Comparison of ENCODE assay signal across 9 mouse cellular contexts in the genomic region with DNA sequence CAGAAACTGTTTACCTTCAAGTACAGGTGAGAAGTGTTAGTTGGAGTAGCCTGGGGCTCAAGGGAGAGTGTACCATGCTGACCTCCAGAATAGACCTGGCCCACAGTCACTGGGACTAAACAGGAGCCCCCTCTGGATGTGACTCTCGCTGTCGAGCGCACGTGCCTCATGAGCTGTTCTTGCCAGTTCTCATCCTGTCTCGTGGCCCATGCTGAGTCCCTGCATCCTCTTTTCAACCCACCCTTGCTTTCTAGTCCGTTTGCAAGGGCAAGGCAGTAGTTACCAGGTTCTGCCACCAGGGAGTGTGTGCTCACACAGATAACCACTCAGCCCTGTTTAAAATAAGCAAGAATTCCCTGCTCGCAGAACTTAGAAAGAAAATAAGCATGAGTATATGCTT. TPM values are rescaled to one million over a fixed set of nuclear protein-coding genes. Genes with fewer than 3 reads are reported as not detected.
DNase-seq lines count a peak whose midpoint lies in the region; ATAC-seq lines count a peak whose summit lies in the region.
"Had no signal": no experiment of that assay in that cellular context is flagged by ENCODE, and none has a peak within 500 bp of the region (broad histone marks: within the 10 kb centered on the region; RNA-seq: fewer than 3 reads in every experiment).

No protein-coding gene starts in this region.

- peak; percentile 69 to 78 for DNase-seq in cerebellum, postnatal 14 days
- no peak for DNase-seq in cerebellum, adult 8-10 months
- DNase-seq in embryo, embryonic 10.5 days (ENCODE audit: low spot score): peak; percentile 70
- peak; percentile 46 for DNase-seq in hindbrain, embryonic 14.5 days (ENCODE audit: low spot score)
- peak; percentile 79 to 86 for DNase-seq in left cerebral cortex, postnatal 14 days (ENCODE audit: low spot score in 2 of 2)
- peak; percentile 54 for DNase-seq in telencephalon, adult 2 months (ENCODE audit: low read depth, low spot score)

- no peak overlapping the region for H3K27ac ChIP-seq in hindbrain, embryonic 14.5 days

- H3K9me3 ChIP-seq in hindbrain, embryonic 14.5 days (ENCODE audit: control insufficient read depth, low read length): no peaks in the 10 kb centered on the region

- H3K4me2 ChIP-seq in hindbrain, embryonic 14.5 days (replicated peaks): no peak overlapping the region

- no peak overlapping the region for H3K9ac ChIP-seq in hindbrain, embryonic 14.5 days

- H3K4me1 ChIP-seq in hindbrain, embryonic 14.5 days (replicated peaks; ENCODE audit: control insufficient read depth, insufficient read depth, low read length): peaks cover 2% of the 10 kb centered on the region

- intact Hi-C loops in left cerebral cortex, postnatal 14 days (cut with DNase I): loop anchor here (1.0 kb wide), 1 partner anchor 148 kb away; no protein-coding TSS in a partner anchor

- H3K4me3 ChIP-seq in hindbrain, embryonic 14.5 days (replicated peaks; ENCODE audit: low read length): no peak overlapping the region

- no peaks in the 10 kb centered on the region for H3K36me3 ChIP-seq in hindbrain, embryonic 14.5 days (replicated peaks; ENCODE audit: control insufficient read depth, insufficient read depth)

- ATAC-seq in CD4-positive, CD25-positive, alpha-beta regulatory T cell, adult 4 months: peak; percentile 93
- ATAC-seq in hindbrain, embryonic 14.5 days (ENCODE audit: low FRiP score): peak; percentile 46; the same call in 1 of the 2 replicates
- peak; percentile 73 for ATAC-seq in monocyte, adult 5-6 weeks (replicated peaks; ENCODE audit: insufficient number of reproducible peaks, low FRiP score, low TSS enrichment, poor library complexity, severe bottlenecking)

- 0 out of 2 replicates have a peak, but pooled peaks cover 2% of the 10 kb centered on the region for H3K27me3 ChIP-seq in hindbrain, embryonic 14.5 days (ENCODE audit: control insufficient read depth, insufficient read depth, low read length)

- 32% methylated on average over 7 of the region's 7 CpGs for WGBS in hindbrain, embryonic 14.5 days

RNA-seq across cellular contexts. Expression of a gene that starts 6.9 kb away (rescaled TPM):
- polyA plus RNA-seq in CD4-positive, CD25-positive, alpha-beta regulatory T cell, adult 4 months (2017; shearing (Covaris generic)): 100 to 1,000 TPM; 158 to 164 TPM
- 1.3 and 1.4 TPM in 2 replicates for polyA plus RNA-seq in hindbrain, embryonic 14.5 days (2014; fragmentation: Nextera tagmentation; extraction: Ambion mirVana)
- total RNA-seq in left cerebral cortex, postnatal 14 days (2021): 10 to 100 TPM; 11.7 to 14.0 TPM
- total RNA-seq in monocyte, adult 5-6 weeks (2017): 0.11 TPM in 1 of 3 replicates, not detected in the others

RNA-seq across cellular contexts. Expression of a gene that starts 36.8 kb away (rescaled TPM):
- 1,000 to 10,000 TPM; 1,336 to 1,816 TPM for polyA plus RNA-seq in CD4-positive, CD25-positive, alpha-beta regulatory T cell, adult 4 months (2017; shearing (Covaris generic))
- polyA plus RNA-seq in hindbrain, embryonic 14.5 days (2014; fragmentation: Nextera tagmentation; extraction: Ambion mirVana): not detected in 2 replicates
- total RNA-seq in left cerebral cortex, postnatal 14 days (2021): not detected
- not detected in 3 replicates for total RNA-seq in monocyte, adult 5-6 weeks (2017)
- polyA plus RNA-seq: heart, embryonic 14.5 days had no signal

Comparison
In these comparisons a context has a peak if more than half of its experiments do, and no peak if none do; other contexts are left out.
1. RNA of a gene that starts 6.9 kb away (total RNA-seq): 11.7 to 14.0 TPM in left cerebral cortex, postnatal 14 days; 0.11 TPM in monocyte, adult 5-6 weeks; every median in the first group is over 10 times any median in the second.
2. Peak in every context shown above with its lines, with median percentiles within 50 percentile points of each other: ATAC-seq.